Mouse (Mus musculus) ES-Bruce4 (cell line): Measurements from ENCODE around the gene Dock9. TPM values are rescaled to one million over a fixed set of nuclear protein-coding genes. Genes with fewer than 3 reads are reported as not detected.
"Not testable (repeated sequence)": the region's sequence is repeated elsewhere in the genome, so short reads cannot be mapped to it uniquely, and the experiment has no call there.

Experiments used
- H3K27ac ChIP-seq: 2 replicates; pipeline ENCODE4 v1.5.1; 2012; ENCODE audit warnings: low read length, inconsistent platforms; ENCODE audit not compliant: insufficient read depth
- H3K27me3 ChIP-seq: 2 replicates; pipeline ENCODE4 v1.6.1; 2012; ENCODE audit warnings: mild to moderate bottlenecking, low read length, inconsistent platforms; ENCODE audit not compliant: control insufficient read depth, poor library complexity, insufficient read depth, severe bottlenecking
- H3K36me3 ChIP-seq: 2 replicates; pipeline ENCODE4 v1.6.1; 2012; ENCODE audit warnings: inconsistent platforms, mild to moderate bottlenecking, low read length, moderate library complexity; ENCODE audit not compliant: control insufficient read depth, poor library complexity, insufficient read depth, severe bottlenecking
- H3K4me1 ChIP-seq: one replicate; pipeline ENCODE4 v1.8.1; 2011; ENCODE audit warnings: low read length; ENCODE audit not compliant: control insufficient read depth, insufficient read depth
- H3K4me3 ChIP-seq: 2 replicates; pipeline ENCODE4 v1.5.1; 2011; ENCODE audit warnings: low read depth, mild to moderate bottlenecking, low read length
- H3K9ac ChIP-seq: 2 replicates; pipeline ENCODE4 v1.6.1; 2012; ENCODE audit warnings: low read depth, mild to moderate bottlenecking, inconsistent platforms; ENCODE audit not compliant: poor library complexity, severe bottlenecking
- H3K9me3 ChIP-seq: replicated peaks from 2 replicates; pipeline ENCODE4 v1.6.1; 2012; ENCODE audit warnings: mild to moderate bottlenecking, low read length, inconsistent platforms; ENCODE audit not compliant: control insufficient read depth, poor library complexity, insufficient read depth, severe bottlenecking
- CTCF ChIP-seq: IDR thresholded peaks from one replicate; pipeline ENCODE4 v1.8.1; 2011; ENCODE audit warnings: low read depth, low read length
- EP300 ChIP-seq: IDR thresholded peaks from 2 replicates; pipeline ENCODE4 v1.6.1; 2011; ENCODE audit warnings: low read depth, low read length; ENCODE audit not compliant: insufficient read depth
- POLR2A ChIP-seq: IDR thresholded peaks from one replicate; pipeline ENCODE4 v1.8.1; 2011; ENCODE audit warnings: low read length; ENCODE audit not compliant: insufficient read depth
- polyA plus RNA-seq: library from polyadenylated mRNA; stranded (reverse); fragments of >200 nt; gene quantifications from 2 replicates; pipeline ENCODE4 v1.2.4, GENCODE M21; 2011; ENCODE audit warnings: low read depth; ENCODE audit not compliant: missing spikeins, insufficient read depth, insufficient read length

Gene Dock9
- polyA plus RNA-seq, 1 experiment = 21.0 TPM

GRCm38 (mm10) chr14:121719638-121720601 lies 77.7 kb downstream of the Dock9 start:
- Histone ChIP-seq H3K4me3 (no peak overlapping the region), H3K36me3 (no peaks in the 10 kb centered on the region), H3K9me3 (no peaks in the 10 kb centered on the region), H3K27me3 (no peaks in the 10 kb centered on the region), H3K4me1 (peaks cover 9% of the 10 kb centered on the region), H3K9ac (no peak overlapping the region), H3K27ac (no peak overlapping the region)
- TF ChIP-seq POLR2A = no peak
- no peak for TF ChIP-seq CTCF
- no peak for TF ChIP-seq EP300

- H3K27me3 ChIP-seq, H3K4me1 ChIP-seq, H3K27ac ChIP-seq, H3K9ac ChIP-seq, H3K4me3 ChIP-seq, H3K36me3 ChIP-seq, H3K9me3 ChIP-seq: not testable (repeated sequence)
These were observed 82.8 kb downstream of the Dock9 start for GRCm38 (mm10) chr14:121714799-121715198.

- no peaks in the 10 kb centered on the region for H3K36me3 ChIP-seq
- 0 out of 2 replicates have a peak overlapping the region, but pooled peaks have one; percentile 20 for H3K27ac ChIP-seq
- peaks cover 5% of the 10 kb centered on the region for H3K4me1 ChIP-seq
- no peak overlapping the region for H3K9ac ChIP-seq
- TF ChIP-seq EP300 (no peak), POLR2A (no peak), CTCF (no peak)
- no peaks in the 10 kb centered on the region for H3K27me3 ChIP-seq
- no peak overlapping the region for H3K4me3 ChIP-seq
- no peaks in the 10 kb centered on the region for H3K9me3 ChIP-seq
These were observed 83.4 kb downstream of the Dock9 start for GRCm38 (mm10) chr14:121714268-121714667.

- TF ChIP-seq EP300 (no peak), POLR2A (no peak), CTCF (no peak)
- no peak overlapping the region for H3K9ac ChIP-seq
- H3K4me1 ChIP-seq = peaks cover 5% of the 10 kb centered on the region
- no peaks in the 10 kb centered on the region for H3K9me3 ChIP-seq
- H3K27ac ChIP-seq = no peak overlapping the region
- no peak overlapping the region for H3K4me3 ChIP-seq
- H3K27me3 ChIP-seq = no peaks in the 10 kb centered on the region
- H3K36me3 ChIP-seq = no peaks in the 10 kb centered on the region
These were observed 83.8 kb downstream of the Dock9 start for GRCm38 (mm10) chr14:121713830-121714197.

GRCm38 (mm10) chr14:121713166-121713829 lies 84.3 kb downstream of the Dock9 start:
- peaks cover 5% of the 10 kb centered on the region for H3K4me1 ChIP-seq
- H3K36me3 ChIP-seq = no peaks in the 10 kb centered on the region
- TF ChIP-seq CTCF (no peak), POLR2A (no peak), EP300 (no peak)
- H3K9ac ChIP-seq = no peak overlapping the region
- no peaks in the 10 kb centered on the region for H3K9me3 ChIP-seq
- no peak overlapping the region for H3K27ac ChIP-seq
- no peaks in the 10 kb centered on the region for H3K27me3 ChIP-seq
- no peak overlapping the region for H3K4me3 ChIP-seq

- Histone ChIP-seq H3K27me3 (no peaks in the 10 kb centered on the region), H3K27ac (no peak overlapping the region), H3K36me3 (no peaks in the 10 kb centered on the region), H3K9ac (no peak overlapping the region), H3K4me3 (no peak overlapping the region), H3K4me1 (no peaks in the 10 kb centered on the region), H3K9me3 (no peaks in the 10 kb centered on the region)
- TF ChIP-seq CTCF (no peak), EP300 (no peak), POLR2A (no peak)
These were observed 86.4 kb downstream of the Dock9 start for GRCm38 (mm10) chr14:121711089-121711826.
